10 mouse cellular contexts compared by ENCODE assay signal in the genomic region with DNA sequence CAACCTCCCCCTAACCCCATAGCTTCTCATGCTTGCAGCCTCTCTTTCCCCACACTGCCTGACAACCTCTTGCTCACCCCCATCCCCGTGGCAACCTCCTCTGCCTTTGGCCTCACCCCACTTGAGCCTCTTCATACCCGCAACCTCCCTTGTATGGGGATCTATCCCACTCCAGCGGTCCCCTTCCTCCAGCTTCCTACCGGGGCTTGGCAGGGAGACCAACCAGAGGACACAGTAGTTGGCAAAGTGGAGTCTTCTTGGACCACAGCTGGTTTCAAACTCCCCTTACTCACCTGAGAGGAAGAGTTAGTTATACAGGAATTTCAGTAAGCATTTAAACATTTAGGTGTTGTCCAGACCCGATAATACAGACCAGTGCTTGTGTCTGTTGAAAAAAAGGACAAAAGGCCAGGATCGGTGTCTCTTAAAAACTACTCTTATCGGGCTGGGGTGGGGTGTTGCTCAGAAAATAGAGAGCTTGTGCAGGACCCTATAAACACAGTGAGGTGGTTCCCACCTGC. TPM values are rescaled to one million over a fixed set of nuclear protein-coding genes. Genes with fewer than 3 reads are reported as not detected.
A peak's percentile ranks its signal among the peaks of the same experiment; 100 is the strongest.
DNase-seq lines count a peak whose midpoint lies in the region; ATAC-seq lines count a peak whose summit lies in the region.
"Had no signal": no experiment of that assay in that cellular context is flagged by ENCODE, and none has a peak within 500 bp of the region (broad histone marks: within the 10 kb centered on the region; RNA-seq: fewer than 3 reads in every experiment).

No protein-coding gene starts in this region.

- H3K27me3 ChIP-seq in heart, embryonic 10.5 days (ENCODE audit: insufficient read depth, poor library complexity, severe bottlenecking) = peaks cover 52% of the 10 kb centered on the region
- H3K27me3 ChIP-seq in hindbrain, embryonic 11.5 days (ENCODE audit: control insufficient read depth, insufficient read depth, low read length) = peaks cover 17% of the 10 kb centered on the region
- H3K27me3 ChIP-seq in midbrain, embryonic 15.5 days (replicated peaks) = peaks cover 13% of the 10 kb centered on the region; the same call in 1 of the 2 replicates

- no peaks in the 10 kb centered on the region for H3K9me3 ChIP-seq in heart, embryonic 10.5 days
- H3K9me3 ChIP-seq in hindbrain, embryonic 11.5 days (ENCODE audit: control insufficient read depth, low read length) = no peaks in the 10 kb centered on the region
- no peaks in the 10 kb centered on the region for H3K9me3 ChIP-seq in midbrain, embryonic 15.5 days

- H3K4me1 ChIP-seq in heart, embryonic 10.5 days = peaks cover 24% of the 10 kb centered on the region
- 0 out of 2 replicates have a peak, but pooled peaks cover 4% of the 10 kb centered on the region for H3K4me1 ChIP-seq in hindbrain, embryonic 11.5 days (replicated peaks; ENCODE audit: control insufficient read depth, insufficient read depth, low read length)
- peaks cover 24% of the 10 kb centered on the region for H3K4me1 ChIP-seq in midbrain, embryonic 15.5 days

- 31% methylated on average over 7 of the region's 7 CpGs for WGBS in heart, embryonic 10.5 days
- WGBS in hindbrain, embryonic 11.5 days = 35% methylated on average over 7 of the region's 7 CpGs
- 17% methylated on average over 7 of the region's 7 CpGs for WGBS in midbrain, embryonic 15.5 days

- DNase-seq in heart, embryonic 10.5 days (ENCODE audit: low spot score) = no peak
- no peak for DNase-seq in heart, postnatal 36 days
- peak; percentile 42 for DNase-seq in R1 (ENCODE audit: low read depth, low spot score)
- DNase-seq in hindbrain, embryonic 11.5 days (ENCODE audit: low spot score) = peak; percentile 38
- DNase-seq in gastrocnemius, adult 8-10 months (ENCODE audit: low spot score in 2 of 2) = no peak
- DNase-seq in Muller cell, postnatal 12 days (ENCODE audit: inconsistent ontology term) = no peak
- DNase-seq in gastrocnemius, postnatal 10 days = no peak

- no peak overlapping the region for H3K27ac ChIP-seq in heart, embryonic 10.5 days
- no peak overlapping the region for H3K27ac ChIP-seq in hindbrain, embryonic 11.5 days (ENCODE audit: low read depth, low read length)
- H3K27ac ChIP-seq in midbrain, embryonic 15.5 days = no peak overlapping the region

- H3K4me2 ChIP-seq in hindbrain, embryonic 11.5 days (replicated peaks; ENCODE audit: low read depth, low read length) = no peak overlapping the region; the same call in 1 of the 2 replicates
- peak overlapping the region; percentile 80 for H3K4me2 ChIP-seq in midbrain, embryonic 15.5 days

- no peaks in the 10 kb centered on the region for H3K36me3 ChIP-seq in heart, embryonic 10.5 days
- H3K36me3 ChIP-seq in hindbrain, embryonic 11.5 days (ENCODE audit: control insufficient read depth, insufficient read depth, low read length) = no peaks in the 10 kb centered on the region
- H3K36me3 ChIP-seq in midbrain, embryonic 15.5 days (replicated peaks) = no peaks in the 10 kb centered on the region

- H3K9ac ChIP-seq in hindbrain, embryonic 11.5 days (ENCODE audit: low read depth, low read length) = no peak overlapping the region
- H3K9ac ChIP-seq in midbrain, embryonic 15.5 days = no peak overlapping the region

- intact Hi-C loops in heart, postnatal 36 days (cut with DNase I) = no loop called here

- peak overlapping the region; percentile 65; the same call in 1 of the 2 replicates for H3K4me3 ChIP-seq in heart, embryonic 10.5 days
- no peak overlapping the region for H3K4me3 ChIP-seq in hindbrain, embryonic 11.5 days (ENCODE audit: low read depth, low read length)
- peak overlapping the region; percentile 52 for H3K4me3 ChIP-seq in midbrain, embryonic 15.5 days

- no peak for ATAC-seq in hindbrain, embryonic 11.5 days (ENCODE audit: low FRiP score)
- 0 out of 2 replicates have a peak, but pooled peaks have one; percentile 15 for ATAC-seq in midbrain, embryonic 15.5 days (replicated peaks)

RNA-seq across cellular contexts. Expression of a gene that starts 15.9 kb away (rescaled TPM):
- polyA plus RNA-seq in heart, embryonic 10.5 days (2016; fragmentation: Nextera tagmentation; extraction: Ambion mirVana) = not detected in 2 replicates
- total RNA-seq in heart, postnatal 36 days (2021) = not detected
- not detected in 2 replicates for polyA plus RNA-seq in hindbrain, embryonic 11.5 days (2014; fragmentation: Nextera tagmentation; extraction: Ambion mirVana)
- 0.10 and 0.11 TPM in 2 replicates for polyA plus RNA-seq in midbrain, embryonic 15.5 days (2015; fragmentation: Nextera tagmentation; extraction: Ambion mirVana)
- total RNA-seq in gastrocnemius, adult 8-10 months (2022) = not detected
- total RNA-seq in gastrocnemius, postnatal 10 days (2021) = not detected

RNA-seq across cellular contexts. Expression of a gene that starts 28.1 kb away (rescaled TPM):
- polyA plus RNA-seq in heart, embryonic 10.5 days (2016; fragmentation: Nextera tagmentation; extraction: Ambion mirVana) = not detected in 2 replicates
- total RNA-seq in heart, postnatal 36 days (2021) = not detected
- polyA plus RNA-seq in hindbrain, embryonic 11.5 days (2014; fragmentation: Nextera tagmentation; extraction: Ambion mirVana) = not detected in 2 replicates
- polyA plus RNA-seq in midbrain, embryonic 15.5 days (2015; fragmentation: Nextera tagmentation; extraction: Ambion mirVana) = not detected in 2 replicates
- total RNA-seq in gastrocnemius, adult 8-10 months (2022) = not detected
- total RNA-seq in gastrocnemius, postnatal 10 days (2021) = not detected
- total RNA-seq: megakaryocyte progenitor cell, adult 5-6 weeks had no signal
- polyA plus RNA-seq: heart, embryonic 16.5 days had no signal

RNA-seq across cellular contexts. Expression of a gene that starts 35.8 kb away (rescaled TPM):
- 31.5 and 50.1 TPM in 2 replicates for polyA plus RNA-seq in heart, embryonic 10.5 days (2016; fragmentation: Nextera tagmentation; extraction: Ambion mirVana)
- total RNA-seq in heart, postnatal 36 days (2021) = 10 to 100 TPM; 28.4 to 33.7 TPM
- 91.7 and 102 TPM in 2 replicates for polyA plus RNA-seq in hindbrain, embryonic 11.5 days (2014; fragmentation: Nextera tagmentation; extraction: Ambion mirVana)
- 69.9 and 70.7 TPM in 2 replicates for polyA plus RNA-seq in midbrain, embryonic 15.5 days (2015; fragmentation: Nextera tagmentation; extraction: Ambion mirVana)
- total RNA-seq in gastrocnemius, adult 8-10 months (2022) = 10 to 100 TPM; 17.0 to 19.0 (median 17.8) TPM
- total RNA-seq in gastrocnemius, postnatal 10 days (2021) = 10 to 100 TPM; 28.9 to 36.7 TPM

Comparison
In these comparisons a context has a peak if more than half of its experiments do, and no peak if none do; other contexts are left out.
1. DNase-seq: peak in R1 (single experiment) and hindbrain, embryonic 11.5 days (single experiment); none in heart, embryonic 10.5 days (single experiment), heart, postnatal 36 days (0 of 2), gastrocnemius, adult 8-10 months (0 of 2), Muller cell, postnatal 12 days (single experiment) and gastrocnemius, postnatal 10 days (single experiment).